Mouse (Mus musculus) cerebellum, adult 2 months (tissue): ENCODE measurements around the gene Smim15. TPM values are rescaled to one million over a fixed set of nuclear protein-coding genes. Genes with fewer than 3 reads are reported as not detected.

Source experiments
- DNase-seq, 2 experiments: peaks; one replicate each; pipeline ENCODE4 v3.0.0; 2021
- H3K27ac ChIP-seq: fragments of 200-500 bp; 2 replicates; pipeline ENCODE4 v1.5.1; 2012; ENCODE audit warnings: low read length, control low read depth, inconsistent platforms; ENCODE audit not compliant: insufficient read depth
- H3K27me3 ChIP-seq: fragments of 200-500 bp; 2 replicates; pipeline ENCODE4 v1.6.1; 2012; ENCODE audit warnings: inconsistent platforms, mild to moderate bottlenecking, low read length, moderate library complexity; ENCODE audit not compliant: control insufficient read depth, insufficient read depth
- H3K4me1 ChIP-seq: fragments of 200-500 bp; 2 replicates; pipeline ENCODE4 v1.6.1; 2011; ENCODE audit warnings: low read length; ENCODE audit not compliant: control insufficient read depth, insufficient read depth
- H3K4me3 ChIP-seq: fragments of 200-500 bp; replicated peaks from 2 replicates; pipeline ENCODE3; 2011; ENCODE audit warnings: mild to moderate bottlenecking, low read depth, low read length, control low read depth; ENCODE audit not compliant: insufficient read depth
- CTCF ChIP-seq: fragments of 200-500 bp; IDR thresholded peaks from 2 replicates; pipeline ENCODE4 v1.5.1; 2011; ENCODE audit warnings: low read depth, mild to moderate bottlenecking, control low read depth, low read length, moderate library complexity, borderline replicate concordance; ENCODE audit not compliant: insufficient read depth
- POLR2A ChIP-seq: fragments of 200-500 bp; IDR thresholded peaks from 2 replicates; pipeline ENCODE4 v1.6.1; 2011; ENCODE audit warnings: low read length, control low read depth, borderline replicate concordance; ENCODE audit not compliant: insufficient read depth
- WGBS: fragments of 180-500 bp; shearing (Covaris S2); methylation state at CpG from one replicate; pipeline ENCODE4 v1.1.7; 2018; 5-methylcytosine and 5-hydroxymethylcytosine counted together
- polyA plus RNA-seq: library from polyadenylated mRNA; depleted of rRNA; stranded (reverse); fragments of >200 nt; gene quantifications from 2 replicates; pipeline ENCODE4 v1.2.3, GENCODE M21; 2012

Smim15 gene
- polyA plus RNA-seq, 1 experiment, result 56.0 TPM

GRCm38 (mm10) chr13:108025802-108026201 is 18.4 kb upstream of the Smim15 start:
- Histone ChIP-seq H3K27ac (no peak overlapping the region), H3K4me1 (no peaks in the 10 kb centered on the region), H3K27me3 (no peaks in the 10 kb centered on the region), H3K4me3 (no peak overlapping the region)
- TF ChIP-seq POLR2A (no peak), CTCF (no peak)
- DNase-seq, result no peak
- WGBS, result 74% methylated on average over 3 of the region's 3 CpGs

DNA sequence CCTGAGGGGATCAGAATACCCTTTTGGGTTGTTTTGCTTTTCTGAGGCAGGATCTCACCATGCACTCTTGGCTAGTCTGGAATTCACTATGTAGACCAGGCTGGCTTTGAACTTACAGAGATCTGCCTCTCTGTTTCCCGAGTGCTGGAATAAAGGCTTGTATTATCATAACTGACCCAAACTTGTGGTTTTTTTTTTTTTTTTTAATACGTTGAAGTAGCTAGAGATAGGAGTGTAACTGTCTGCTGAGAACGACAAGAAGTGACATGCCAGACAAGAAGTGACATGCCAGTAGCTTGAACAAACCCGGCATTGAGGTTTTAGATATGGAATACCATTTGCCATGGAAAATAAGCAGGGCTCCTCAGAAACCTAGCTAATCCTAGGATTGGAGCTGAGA is 11.5 kb upstream of the Smim15 start:
- no peak for DNase-seq
- H3K27ac ChIP-seq, result no peak overlapping the region
- 91% methylated on average over 4 of the region's 4 CpGs for WGBS
- H3K4me1 ChIP-seq, result no peaks in the 10 kb centered on the region
- H3K27me3 ChIP-seq, result no peaks in the 10 kb centered on the region
- TF ChIP-seq CTCF (no peak), POLR2A (no peak)
- H3K4me3 ChIP-seq, result no peak overlapping the region

DNA sequence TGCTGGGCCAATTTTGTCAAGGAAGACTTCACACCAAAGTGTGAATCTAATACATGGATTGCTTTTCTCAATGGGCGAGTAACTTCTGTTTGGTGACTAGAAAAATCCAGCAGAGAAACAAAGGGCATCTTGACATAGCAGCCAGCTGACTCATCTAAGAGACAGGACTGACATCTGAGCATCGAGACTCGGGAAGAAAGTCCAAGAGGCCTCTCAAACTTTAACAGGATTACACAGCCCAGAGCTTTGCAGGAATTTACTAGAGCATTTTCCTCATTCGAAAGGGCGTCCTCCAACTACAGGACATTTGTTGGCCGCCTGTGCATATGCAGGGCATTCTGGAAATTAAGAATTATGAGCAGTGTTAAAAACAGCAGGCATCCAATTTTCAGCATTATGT is 4.9 kb upstream of the Smim15 start:
- H3K27me3 ChIP-seq, result no peaks in the 10 kb centered on the region
- H3K4me1 ChIP-seq, result no peaks in the 10 kb centered on the region
- no peak overlapping the region for H3K27ac ChIP-seq
- H3K4me3 ChIP-seq, result no peak overlapping the region
- 72% methylated on average over 6 of the region's 6 CpGs for WGBS
- DNase-seq, result no peak
- TF ChIP-seq POLR2A, result no peak
- TF ChIP-seq CTCF, result no peak

DNA sequence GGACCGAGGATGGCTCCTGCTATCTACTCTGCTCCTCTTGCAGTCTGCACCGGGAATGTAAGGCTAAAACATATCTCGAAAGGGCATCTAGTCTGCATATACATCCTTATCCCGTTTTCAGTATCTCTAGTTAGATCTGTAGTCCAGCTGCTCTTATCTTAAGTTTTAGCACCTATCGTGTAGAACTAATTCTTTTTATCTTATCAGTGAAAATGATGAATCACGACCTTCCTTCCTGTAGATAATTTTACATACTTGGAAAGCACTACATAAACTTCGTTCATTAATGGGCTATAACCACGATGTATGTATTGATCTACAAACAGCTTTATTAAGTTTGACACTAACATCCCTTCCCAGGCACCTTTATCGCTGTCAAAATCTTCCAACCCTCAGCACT is 4.3 kb upstream of the Smim15 start:
- no peak for DNase-seq
- 88% methylated on average over 9 of the region's 9 CpGs for WGBS
- TF ChIP-seq POLR2A, result no peak
- no peak overlapping the region for H3K4me3 ChIP-seq
- no peaks in the 10 kb centered on the region for H3K27me3 ChIP-seq
- H3K27ac ChIP-seq, result no peak overlapping the region
- no peaks in the 10 kb centered on the region for H3K4me1 ChIP-seq

DNA sequence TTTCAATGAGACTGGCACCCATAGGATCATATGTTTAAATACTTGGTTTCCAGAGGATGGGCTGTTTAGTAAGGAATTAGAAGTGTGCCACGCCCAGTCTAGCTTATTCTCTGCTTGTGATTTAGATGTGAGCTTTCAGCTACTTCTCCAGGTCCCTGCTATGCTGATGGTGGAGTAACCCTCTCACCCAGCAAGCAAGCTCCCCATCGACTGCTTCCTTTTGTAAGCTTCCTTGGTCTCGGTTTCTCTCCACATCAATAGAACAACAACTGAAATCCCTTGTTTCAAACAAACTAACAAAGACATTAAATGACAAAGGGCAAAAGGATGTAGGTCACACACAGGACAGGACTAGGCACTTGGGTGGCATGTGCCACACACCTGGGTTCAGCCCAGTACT is 3.8 kb upstream of the Smim15 start:
- WGBS, result 83% methylated on average over 3 of the region's 3 CpGs
- DNase-seq, result no peak
- TF ChIP-seq CTCF (no peak), POLR2A (no peak)
- H3K4me3 ChIP-seq, result no peak overlapping the region
- H3K27me3 ChIP-seq, result no peaks in the 10 kb centered on the region
- no peaks in the 10 kb centered on the region for H3K4me1 ChIP-seq
- H3K27ac ChIP-seq, result no peak overlapping the region

GRCm38 (mm10) chr13:108041358-108041757 is 2.9 kb upstream of the Smim15 start:
- TF ChIP-seq CTCF, result peak; percentile 78
- no peak for TF ChIP-seq POLR2A
- WGBS, result 3% methylated on average over 7 of the region's 7 CpGs
- no peak overlapping the region for H3K27ac ChIP-seq

GRCm38 (mm10) chr13:108043431-108044221 is 620 bp upstream of the Smim15 start:
- H3K4me1 ChIP-seq, result no peaks in the 10 kb centered on the region
- peak overlapping the region; percentile 98 for H3K4me3 ChIP-seq
- H3K27me3 ChIP-seq, result no peaks in the 10 kb centered on the region
- peak in 1 of 2 experiments; percentile 10 for DNase-seq
- no peak for TF ChIP-seq POLR2A
- peak overlapping the region; percentile 89 for H3K27ac ChIP-seq
- WGBS, result 1% methylated on average over 23 of the region's 23 CpGs

More at GRCm38 (mm10) chr13:108041358-108041757, 2.9 kb upstream of the Smim15 start:
- DNase-seq, result peak; percentile 60 to 68
- H3K4me1 ChIP-seq, result no peaks in the 10 kb centered on the region
- H3K27me3 ChIP-seq, result no peaks in the 10 kb centered on the region
- no peak overlapping the region for H3K4me3 ChIP-seq

DNA sequence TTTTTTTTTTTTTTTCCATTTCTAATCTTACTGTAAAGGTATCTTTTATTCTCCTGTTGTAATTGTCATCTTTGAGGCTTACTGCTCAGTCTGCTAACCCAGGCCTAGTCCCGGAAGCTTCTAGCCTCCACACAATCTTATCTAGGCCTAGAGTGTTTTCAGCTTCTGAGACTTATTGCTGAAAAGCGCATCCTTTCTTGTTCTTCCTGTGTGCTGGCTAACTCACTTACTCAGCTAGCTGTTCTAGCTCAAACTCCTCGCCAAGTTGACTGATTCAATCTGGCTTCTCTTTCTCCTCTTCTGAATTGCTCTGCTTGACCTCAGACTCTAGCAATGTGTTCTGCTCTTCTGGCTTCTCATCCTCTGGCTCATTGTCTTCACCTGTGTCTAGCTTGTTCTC is 1.4 kb downstream of the Smim15 start:
- Histone ChIP-seq H3K27me3 (no peaks in the 10 kb centered on the region), H3K27ac (no peak overlapping the region), H3K4me1 (no peaks in the 10 kb centered on the region), H3K4me3 (no peak overlapping the region)
- TF ChIP-seq CTCF (no peak), POLR2A (no peak)
- 89% methylated on average over 3 of the region's 3 CpGs for WGBS
- DNase-seq, result no peak
